Mouse (Mus musculus) thymus, adult 2 months (tissue): ENCODE results near the gene Cnot3.

Experiments
- CTCF ChIP-seq: fragments of 200-500 bp; IDR thresholded peaks from 2 replicates; pipeline ENCODE4 v1.5.1; 2012; ENCODE audit warnings: mild to moderate bottlenecking, control low read depth, low read length, moderate library complexity, borderline replicate concordance; ENCODE audit not compliant: control insufficient read depth, poor library complexity, insufficient read depth; ENCODE audit errors: extremely low read depth
- POLR2A ChIP-seq: fragments of 200-500 bp; IDR thresholded peaks from 2 replicates; pipeline ENCODE4 v1.6.1; 2012; ENCODE audit warnings: mild to moderate bottlenecking, low read length, control low read depth, moderate library complexity; ENCODE audit not compliant: control insufficient read depth, poor library complexity, insufficient read depth; ENCODE audit errors: extremely low read depth

GRCm38 (mm10) chr7:3616389-3617241, 28.5 kb upstream of the Cnot3 start:
- no peak for TF ChIP-seq CTCF
- no peak for TF ChIP-seq POLR2A
